Mouse (Mus musculus): Measurements from ENCODE around the gene Ift81.
"Not testable (repeated sequence)": the region's sequence is repeated elsewhere in the genome, so short reads cannot be mapped to it uniquely, and the experiment has no call there.

The Ift81 gene

DNA sequence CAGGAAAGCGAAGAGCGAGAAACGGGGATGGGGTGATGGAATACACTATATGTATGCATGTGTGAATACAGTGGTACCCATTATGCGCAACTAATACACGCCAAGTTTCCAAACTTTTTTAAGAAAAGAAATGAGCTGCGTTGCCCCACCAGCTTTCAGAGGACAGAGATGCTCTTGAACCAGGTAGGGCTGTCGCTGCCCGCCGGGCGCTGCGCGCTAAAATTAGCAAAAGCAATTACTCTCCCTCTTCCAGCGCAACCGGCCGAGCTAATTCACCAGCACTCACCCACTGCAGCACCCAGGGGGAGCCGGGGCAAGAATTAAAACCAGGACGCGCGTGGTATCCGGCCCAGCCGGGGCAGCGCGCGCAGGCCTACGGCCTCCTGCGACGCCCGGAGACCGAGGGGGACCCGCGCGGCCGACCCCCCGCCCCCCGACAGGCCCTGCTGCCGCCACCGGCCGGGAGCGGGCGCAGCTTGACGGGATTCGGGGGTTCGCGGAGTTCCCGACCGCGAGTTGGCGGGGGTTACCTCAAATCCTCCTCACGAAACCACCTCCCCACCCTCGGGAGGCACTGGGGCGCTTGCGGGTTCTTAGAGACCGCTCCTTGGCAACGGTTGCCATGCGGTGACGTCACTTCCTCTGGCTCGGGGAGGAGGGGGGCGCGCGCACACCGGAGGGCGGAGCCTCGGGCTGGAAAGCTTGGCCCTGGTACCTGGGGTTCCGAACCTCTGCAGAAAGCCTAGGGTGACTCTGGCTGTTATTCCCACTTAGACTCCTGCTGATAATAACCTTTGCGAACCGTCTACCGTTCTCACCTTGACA, at the start of gene Ift81:
Gene Ift81, minus strand, starts transcription at position 611 of the 825 bp plus-strand sequence.
- peak; percentile 99 for DNase-seq (ENCODE audit: extremely low spot score, low spot score)

- DNase-seq (ENCODE audit: extremely low spot score, low spot score), result no peak
Measured at GRCm38 (mm10) chr5:122662501-122662900, 48.2 kb upstream of the Ift81 start.

DNA sequence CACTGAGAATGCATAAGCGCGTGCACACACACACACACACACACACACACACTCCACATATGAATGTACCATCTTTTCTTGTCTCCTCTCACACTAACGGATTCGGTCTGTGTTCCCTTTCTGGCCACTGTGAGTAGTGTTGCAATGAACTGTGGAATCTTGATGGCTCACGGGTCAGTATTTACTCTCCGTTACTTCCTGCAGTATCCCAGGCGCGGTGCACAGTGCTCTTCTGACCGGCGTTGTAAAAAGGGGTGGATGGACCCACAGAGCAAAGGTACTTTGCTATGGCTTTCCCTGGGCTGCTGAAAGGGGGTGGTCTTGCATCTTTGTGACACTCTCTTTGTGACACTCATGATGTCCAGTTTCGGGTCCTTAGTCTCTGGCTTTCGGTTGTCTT, 42.5 kb upstream of the Ift81 start:
- no peak for DNase-seq (ENCODE audit: extremely low spot score, low spot score)

GRCm38 (mm10) chr5:122654268-122654573, 39.9 kb upstream of the Ift81 start:
- no peak for DNase-seq (ENCODE audit: extremely low spot score, low spot score)

GRCm38 (mm10) chr5:122653446-122654267, 39.3 kb upstream of the Ift81 start:
- DNase-seq (ENCODE audit: extremely low spot score, low spot score), result peak; percentile 53

GRCm38 (mm10) chr5:122653112-122653445, 38.8 kb upstream of the Ift81 start:
- peak; percentile 27 for DNase-seq (ENCODE audit: extremely low spot score, low spot score)

DNA sequence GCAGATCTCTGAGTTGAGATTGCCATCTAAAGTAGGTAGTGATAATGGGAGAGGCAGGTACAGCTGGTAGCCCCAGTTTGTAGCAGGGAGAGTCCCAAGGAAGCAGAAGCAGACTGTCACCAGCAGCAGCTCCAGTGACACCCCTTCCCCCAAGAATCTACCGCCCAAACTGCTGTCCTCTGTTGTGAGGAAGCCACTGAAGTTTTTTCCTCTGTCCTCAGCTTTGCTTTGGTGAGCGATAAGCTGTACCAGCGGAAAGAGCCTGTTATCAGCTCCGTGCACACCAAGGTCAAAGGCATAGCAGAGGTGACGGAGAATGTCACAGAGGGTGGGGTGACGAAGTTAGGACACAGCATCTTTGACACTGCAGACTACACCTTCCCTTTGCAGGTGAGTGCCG, 38.2 kb upstream of the Ift81 start:
- DNase-seq (ENCODE audit: extremely low spot score, low spot score), result no peak

DNA sequence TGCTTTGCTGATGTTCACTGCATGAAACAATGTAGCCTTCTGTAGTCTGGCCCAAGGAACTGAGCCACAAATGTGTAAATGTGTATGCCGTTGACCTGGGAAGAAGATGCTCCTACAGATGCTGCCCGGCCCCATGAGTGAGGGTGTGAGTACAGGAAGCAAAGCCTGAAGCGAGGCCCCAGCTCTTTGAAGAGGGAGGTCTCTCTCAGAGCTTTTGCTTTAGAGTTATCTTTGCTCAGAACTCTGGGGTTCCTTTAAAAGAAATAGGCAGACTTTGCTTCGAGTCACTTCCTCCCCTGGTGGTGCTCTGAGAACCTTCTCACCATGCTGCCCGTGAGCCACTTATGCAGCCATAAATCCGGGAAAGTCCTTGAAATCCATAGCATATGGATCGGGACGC, 35.8 kb upstream of the Ift81 start:
- DNase-seq (ENCODE audit: extremely low spot score, low spot score), result no peak

DNA sequence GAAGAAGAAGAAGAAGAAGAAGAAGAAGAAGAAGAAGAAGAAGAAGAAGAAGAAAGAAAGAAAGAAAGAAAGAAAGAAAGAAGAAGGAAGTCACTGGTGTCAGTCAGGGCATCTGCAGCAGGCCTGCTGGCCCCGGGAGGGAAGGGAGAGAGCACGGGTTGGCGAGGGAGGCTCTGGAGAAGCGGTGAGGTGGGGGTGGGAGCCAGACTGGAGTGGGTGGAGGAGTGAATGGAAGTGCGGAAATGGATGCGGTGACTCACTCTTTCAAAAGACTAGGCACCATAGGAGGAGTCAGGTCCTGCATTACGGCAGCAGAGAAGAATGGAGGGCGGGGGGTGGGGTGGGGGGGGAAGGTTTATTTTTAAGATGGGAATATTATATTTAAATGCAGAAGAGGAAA, 34.9 kb upstream of the Ift81 start:
- no peak for DNase-seq (ENCODE audit: extremely low spot score, low spot score)

GRCm38 (mm10) chr5:122647952-122648374, 33.6 kb upstream of the Ift81 start:
- not testable (repeated sequence) for DNase-seq (ENCODE audit: extremely low spot score, low spot score)

DNA sequence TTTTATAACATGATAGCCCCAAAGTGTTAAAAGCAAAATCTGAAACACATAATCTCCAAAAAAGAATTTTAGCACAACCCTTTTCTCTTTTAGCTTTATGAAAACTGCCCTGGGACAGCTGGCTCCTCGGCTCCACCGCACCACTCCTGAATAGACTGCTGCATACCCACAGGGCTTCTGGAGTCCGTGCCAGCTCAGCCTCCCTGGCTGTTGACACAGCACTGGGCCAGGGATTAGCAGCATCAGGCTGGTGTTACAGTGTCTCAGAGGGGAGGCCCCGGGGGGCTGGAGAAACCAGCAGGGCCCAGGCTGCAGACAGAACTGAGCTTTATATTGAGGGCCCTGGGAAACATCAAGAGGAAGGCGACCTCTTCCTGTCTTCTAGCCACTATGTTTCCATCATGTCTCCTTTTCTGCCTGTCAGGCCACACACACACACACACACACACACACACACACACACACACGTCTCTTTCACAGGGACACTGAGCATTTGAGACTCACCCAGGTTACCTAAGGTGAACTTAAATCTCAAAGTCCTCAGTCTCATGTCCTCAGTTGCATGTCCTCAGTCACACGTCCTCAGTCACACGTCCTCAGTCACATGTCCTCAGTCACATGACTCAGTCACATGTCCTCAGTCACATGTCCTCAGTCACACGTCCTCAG, 33.1 kb upstream of the Ift81 start:
- no peak for DNase-seq (ENCODE audit: extremely low spot score, low spot score)

DNA sequence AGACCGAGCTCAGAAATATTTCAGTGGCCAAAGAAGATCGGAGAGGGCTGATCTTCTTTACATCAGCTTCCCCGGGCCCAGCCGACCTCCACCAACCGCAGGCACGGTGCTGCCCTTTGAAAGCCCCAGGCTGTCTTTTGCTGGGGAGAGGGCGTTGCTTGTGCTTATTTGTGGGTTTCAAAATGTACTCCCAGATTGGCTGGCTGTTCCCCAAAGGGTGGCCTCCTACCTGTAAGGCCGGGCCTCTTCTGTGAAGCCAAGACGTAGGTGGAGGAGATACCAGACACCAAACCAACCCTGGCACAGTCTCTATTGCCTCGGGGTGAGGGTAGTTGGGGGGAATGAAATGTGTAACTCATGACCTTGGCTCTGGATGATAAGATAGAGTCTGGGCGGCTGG, 31.7 kb upstream of the Ift81 start:
- no peak for DNase-seq (ENCODE audit: extremely low spot score, low spot score)

- no peak for DNase-seq (ENCODE audit: extremely low spot score, low spot score)
Measured at GRCm38 (mm10) chr5:122645290-122645689, 31.0 kb upstream of the Ift81 start.

DNA sequence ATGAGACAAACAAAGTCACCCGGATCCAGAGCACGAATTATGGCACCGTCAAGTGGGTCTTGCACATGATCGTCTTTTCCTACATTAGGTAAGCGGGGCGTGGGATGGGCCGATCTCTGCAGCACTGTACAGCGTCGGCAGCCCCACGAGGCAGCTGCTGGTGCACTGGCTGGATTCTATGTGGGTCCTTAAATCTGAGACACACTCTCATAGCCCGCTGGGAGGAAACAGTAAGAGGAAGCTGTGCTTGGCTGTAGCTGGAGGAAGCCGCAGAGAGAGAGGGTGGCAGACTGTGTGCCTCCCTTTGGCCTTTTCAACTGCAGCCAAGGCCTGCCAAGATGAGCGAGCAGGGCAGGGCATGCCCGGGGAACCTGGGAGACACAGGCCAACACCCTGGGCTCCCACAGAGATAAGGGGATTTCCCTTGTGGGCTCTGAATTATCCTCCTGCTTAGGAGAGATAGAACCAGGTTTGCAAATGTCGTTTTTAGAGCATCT, 29.8 kb upstream of the Ift81 start:
- DNase-seq (ENCODE audit: extremely low spot score, low spot score), result no peak

- DNase-seq (ENCODE audit: extremely low spot score, low spot score), result no peak
Measured at GRCm38 (mm10) chr5:122643701-122644100, 29.4 kb upstream of the Ift81 start, which contains the start of gene P2rx7. Gene P2rx7, plus strand, starts transcription at chr5:122643911.

- no peak for DNase-seq (ENCODE audit: extremely low spot score, low spot score)
Measured at GRCm38 (mm10) chr5:122639986-122640385, 25.7 kb upstream of the Ift81 start.

GRCm38 (mm10) chr5:122639517-122639916, 25.2 kb upstream of the Ift81 start:
- no peak for DNase-seq (ENCODE audit: extremely low spot score, low spot score)

DNA sequence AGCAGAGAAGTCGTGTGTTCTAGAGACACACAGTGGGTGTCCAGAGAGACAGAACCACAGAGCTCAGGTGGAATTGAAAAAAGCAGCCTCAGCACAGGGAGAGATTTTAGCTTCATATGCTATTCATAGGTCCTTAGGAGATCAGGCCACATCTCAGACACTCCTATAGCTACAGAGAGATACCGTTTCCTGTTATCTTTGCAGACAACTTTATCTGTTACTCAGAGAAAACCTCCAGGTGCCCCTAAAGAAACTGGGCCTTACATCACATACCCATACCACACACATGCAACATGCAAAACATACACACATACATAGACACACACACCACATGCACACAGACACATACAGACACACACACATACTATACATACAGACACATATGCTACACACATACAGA, 24.0 kb upstream of the Ift81 start:
- DNase-seq (ENCODE audit: extremely low spot score, low spot score), result no peak

GRCm38 (mm10) chr5:122636958-122637357, 22.6 kb upstream of the Ift81 start:
- no peak for DNase-seq (ENCODE audit: extremely low spot score, low spot score)

DNA sequence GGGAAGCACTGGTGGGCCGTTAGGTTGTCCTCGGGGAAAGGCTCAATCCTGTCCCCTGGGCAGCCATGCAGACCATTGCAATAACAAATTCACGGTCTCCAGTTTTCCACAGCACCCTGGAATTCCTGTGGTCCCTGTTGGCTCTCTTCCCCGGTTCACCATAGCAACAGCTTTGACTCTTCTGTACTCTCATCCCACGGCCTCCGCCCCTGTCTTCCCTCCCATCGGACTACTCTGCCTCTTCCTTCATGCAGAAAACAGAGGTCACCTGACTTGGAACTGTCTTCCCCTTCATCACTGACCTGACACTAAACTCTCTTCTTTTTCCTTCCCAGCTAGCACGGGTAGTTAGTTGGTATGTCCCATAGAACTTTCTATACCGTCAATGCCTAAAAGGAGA, 22.0 kb upstream of the Ift81 start:
- DNase-seq (ENCODE audit: extremely low spot score, low spot score), result no peak

GRCm38 (mm10) chr5:122635228-122635627, 20.9 kb upstream of the Ift81 start:
- no peak for DNase-seq (ENCODE audit: extremely low spot score, low spot score)

DNA sequence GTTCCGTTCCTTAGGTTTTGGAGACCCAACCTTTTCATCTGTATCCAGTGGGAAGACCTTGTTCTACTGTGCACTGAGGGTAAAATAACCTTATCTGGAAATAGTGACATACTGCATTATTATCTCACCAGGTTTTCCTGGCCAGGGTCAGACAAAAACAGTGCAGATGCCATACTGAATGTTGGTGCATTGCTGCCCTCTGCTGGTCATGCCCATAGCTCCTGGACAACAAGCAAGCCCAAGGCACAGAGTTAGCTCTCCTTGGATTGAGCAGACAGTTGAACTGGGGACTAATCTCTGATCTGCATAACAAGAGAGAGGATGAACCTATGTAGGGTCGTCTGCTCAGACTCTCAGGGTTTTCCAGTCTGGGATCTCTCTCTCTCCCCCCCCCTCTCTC, 12.9 kb upstream of the Ift81 start:
- DNase-seq (ENCODE audit: extremely low spot score, low spot score), result peak; percentile 87
